Mouse (Mus musculus): ENCODE results near the gene Slit3. TPM values are rescaled to one million over a fixed set of nuclear protein-coding genes. Genes with fewer than 3 reads are reported as not detected.
A peak's percentile ranks its signal among the peaks of the same experiment; 100 is the strongest.

Gene Slit3
- polyA plus RNA-seq, 1 experiment, result 57.3 TPM

- no peak for DNase-seq (ENCODE audit: low read depth)
Observed at GRCm38 (mm10) chr11:35569957-35570356, 448.9 kb downstream of the Slit3 start.

GRCm38 (mm10) chr11:35571910-35572309 is 450.9 kb downstream of the Slit3 start:
- no peak for DNase-seq (ENCODE audit: low read depth)

GRCm38 (mm10) chr11:35578796-35579195 is 457.8 kb downstream of the Slit3 start:
- DNase-seq (ENCODE audit: low read depth), result no peak

- DNase-seq (ENCODE audit: low read depth), result no peak
Observed at GRCm38 (mm10) chr11:35582591-35582990, 461.6 kb downstream of the Slit3 start.

GRCm38 (mm10) chr11:35583633-35584032 is 462.6 kb downstream of the Slit3 start:
- no peak for DNase-seq (ENCODE audit: low read depth)

GRCm38 (mm10) chr11:35587174-35587959 is 466.3 kb downstream of the Slit3 start:
- DNase-seq (ENCODE audit: low read depth), result peak; percentile 27

- DNase-seq (ENCODE audit: low read depth), result no peak
Observed at GRCm38 (mm10) chr11:35589892-35590291, 468.9 kb downstream of the Slit3 start.

- DNase-seq (ENCODE audit: low read depth), result no peak
Observed at GRCm38 (mm10) chr11:35593146-35594034, 472.4 kb downstream of the Slit3 start.

- DNase-seq (ENCODE audit: low read depth), result no peak
Observed at GRCm38 (mm10) chr11:35596064-35596463, 475.0 kb downstream of the Slit3 start.

- no peak for DNase-seq (ENCODE audit: low read depth)
Observed at GRCm38 (mm10) chr11:35597882-35598281, 476.9 kb downstream of the Slit3 start.

- no peak for DNase-seq (ENCODE audit: low read depth)
Observed at GRCm38 (mm10) chr11:35598732-35599131, 477.7 kb downstream of the Slit3 start.

GRCm38 (mm10) chr11:35601652-35602240 is 480.7 kb downstream of the Slit3 start:
- no peak for DNase-seq (ENCODE audit: low read depth)

GRCm38 (mm10) chr11:35602586-35602985 is 481.6 kb downstream of the Slit3 start:
- no peak for DNase-seq (ENCODE audit: low read depth)

- DNase-seq (ENCODE audit: low read depth), result no peak
Observed at GRCm38 (mm10) chr11:35603946-35604345, 482.9 kb downstream of the Slit3 start.

GRCm38 (mm10) chr11:35604848-35605790 is 484.1 kb downstream of the Slit3 start:
- DNase-seq (ENCODE audit: low read depth), result no peak

GRCm38 (mm10) chr11:35607191-35607590 is 486.2 kb downstream of the Slit3 start:
- no peak for DNase-seq (ENCODE audit: low read depth)

GRCm38 (mm10) chr11:35608794-35609193 is 487.8 kb downstream of the Slit3 start:
- DNase-seq (ENCODE audit: low read depth), result no peak

- DNase-seq (ENCODE audit: low read depth), result no peak
Observed at GRCm38 (mm10) chr11:35612262-35612896, 491.4 kb downstream of the Slit3 start.

- no peak for DNase-seq (ENCODE audit: low read depth)
Observed at GRCm38 (mm10) chr11:35614530-35614929, 493.5 kb downstream of the Slit3 start.

GRCm38 (mm10) chr11:35619421-35619820 is 498.4 kb downstream of the Slit3 start:
- DNase-seq (ENCODE audit: low read depth), result no peak

- DNase-seq (ENCODE audit: low read depth), result no peak
Observed at GRCm38 (mm10) chr11:35622736-35623135, 501.7 kb downstream of the Slit3 start.
